Mouse (Mus musculus): ENCODE data around the gene Tiam1. TPM values are rescaled to one million over a fixed set of nuclear protein-coding genes. Genes with fewer than 3 reads are reported as not detected.

Tiam1 gene
- polyA plus RNA-seq, 1 experiment from 2014 or later, result 11.5 TPM

- no peak overlapping the region for H3K9ac ChIP-seq (replicated peaks; ENCODE audit: low read length)
- no peak overlapping the region for H3K27ac ChIP-seq (ENCODE audit: low read length)
- no peaks in the 10 kb centered on the region for H3K4me1 ChIP-seq (ENCODE audit: insufficient read depth, low read length)
- H3K4me3 ChIP-seq (ENCODE audit: low read length), result no peak overlapping the region
- ATAC-seq (ENCODE audit: low FRiP score, low TSS enrichment), result no peak
- no peak overlapping the region for H3K4me2 ChIP-seq (replicated peaks; ENCODE audit: low read depth, low read length)
- 78% methylated on average over 6 of the region's 6 CpGs for WGBS
- H3K27me3 ChIP-seq (ENCODE audit: insufficient read depth, low read length), result no peaks in the 10 kb centered on the region
- no peaks in the 10 kb centered on the region; the same call in 1 of the 2 replicates for H3K9me3 ChIP-seq (ENCODE audit: low read length)
- H3K36me3 ChIP-seq (ENCODE audit: insufficient read depth, low read length), result no peaks in the 10 kb centered on the region
Observed at GRCm38 (mm10) chr16:90047841-90048240, 95.7 kb downstream of the Tiam1 start.

DNA sequence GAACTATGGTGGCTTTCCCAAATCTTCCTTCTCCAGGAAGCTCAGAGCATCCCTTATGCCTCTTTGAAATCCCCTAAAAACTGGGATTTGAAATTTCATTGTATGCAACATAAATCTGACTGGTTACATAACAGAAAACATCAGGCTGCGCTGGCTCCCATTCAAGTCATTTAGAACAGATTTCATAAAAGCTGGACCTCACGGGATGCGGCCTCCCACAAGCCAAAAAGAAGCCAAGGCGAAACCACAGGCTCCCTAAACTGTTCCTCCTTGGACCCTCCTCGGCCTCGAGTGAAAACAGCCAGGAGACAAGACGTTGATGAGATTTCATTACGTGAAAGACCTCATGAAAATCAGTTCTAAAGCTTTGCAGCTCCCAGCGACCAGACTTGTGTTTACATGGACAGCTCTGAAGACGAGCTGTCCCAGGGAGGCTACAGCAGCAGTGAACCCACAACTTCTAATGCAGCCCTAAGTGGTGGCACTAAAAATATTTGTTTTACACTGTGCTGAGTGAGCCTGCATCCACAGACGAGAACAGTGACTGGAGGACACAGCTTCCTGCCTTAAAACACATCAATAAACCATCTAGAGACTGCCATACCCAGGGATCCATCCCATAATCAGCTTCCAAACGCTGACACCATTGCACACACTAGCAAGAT lies 96.9 kb downstream of the Tiam1 start:
- Histone ChIP-seq H3K36me3 (ENCODE audit: insufficient read depth, low read length) (no peaks in the 10 kb centered on the region), H3K4me1 (ENCODE audit: insufficient read depth, low read length) (no peaks in the 10 kb centered on the region), H3K4me2 (replicated peaks; ENCODE audit: low read depth, low read length) (no peak overlapping the region), H3K9ac (replicated peaks; ENCODE audit: low read length) (no peak overlapping the region), H3K4me3 (ENCODE audit: low read length) (no peak overlapping the region), H3K27me3 (ENCODE audit: insufficient read depth, low read length) (no peaks in the 10 kb centered on the region), H3K27ac (ENCODE audit: low read length) (peak overlapping the region; percentile 64), H3K9me3 (ENCODE audit: low read length) (no peaks in the 10 kb centered on the region; the same call in 1 of the 2 replicates)
- 62% methylated on average over 12 of the region's 12 CpGs for WGBS
- 0 out of 2 replicates have a peak, but pooled peaks have one; percentile 44 for ATAC-seq (ENCODE audit: low FRiP score, low TSS enrichment)

DNA sequence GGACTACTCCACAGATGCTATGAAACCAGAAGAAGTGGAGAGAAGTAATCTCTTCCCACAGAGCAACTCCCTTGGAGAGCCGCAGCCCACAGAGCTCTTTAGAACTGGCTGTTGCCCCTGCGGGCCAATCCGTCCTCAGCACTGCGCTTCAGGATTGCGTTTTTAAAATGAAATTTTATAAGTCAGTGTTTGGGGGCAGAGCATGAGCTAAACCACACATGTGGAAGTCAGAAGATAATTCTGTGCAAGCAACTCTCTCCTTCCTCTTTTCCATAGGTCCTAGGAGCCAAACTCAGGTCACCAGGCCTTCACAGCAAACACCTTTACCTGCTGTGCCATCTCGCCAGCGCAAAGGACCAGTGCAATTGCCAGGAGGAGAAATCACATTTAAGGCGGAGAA lies 98.0 kb downstream of the Tiam1 start:
- Histone ChIP-seq H3K9me3 (ENCODE audit: low read length) (no peaks in the 10 kb centered on the region; the same call in 1 of the 2 replicates), H3K4me1 (ENCODE audit: insufficient read depth, low read length) (no peaks in the 10 kb centered on the region), H3K9ac (replicated peaks; ENCODE audit: low read length) (no peak overlapping the region), H3K27me3 (ENCODE audit: insufficient read depth, low read length) (no peaks in the 10 kb centered on the region), H3K4me3 (ENCODE audit: low read length) (no peak overlapping the region), H3K4me2 (replicated peaks; ENCODE audit: low read depth, low read length) (no peak overlapping the region), H3K36me3 (ENCODE audit: insufficient read depth, low read length) (no peaks in the 10 kb centered on the region), H3K27ac (ENCODE audit: low read length) (no peak overlapping the region)
- no peak for ATAC-seq (ENCODE audit: low FRiP score, low TSS enrichment)
- WGBS, result 94% methylated on average over 8 of the region's 8 CpGs

GRCm38 (mm10) chr16:90044004-90044754 lies 99.4 kb downstream of the Tiam1 start:
- H3K27ac ChIP-seq (ENCODE audit: low read length), result no peak overlapping the region
- no peak overlapping the region for H3K9ac ChIP-seq (replicated peaks; ENCODE audit: low read length)
- WGBS, result 84% methylated on average over 21 of the region's 21 CpGs
- H3K9me3 ChIP-seq (ENCODE audit: low read length), result no peaks in the 10 kb centered on the region; the same call in 1 of the 2 replicates
- H3K4me1 ChIP-seq (ENCODE audit: insufficient read depth, low read length), result no peaks in the 10 kb centered on the region
- H3K4me2 ChIP-seq (replicated peaks; ENCODE audit: low read depth, low read length), result no peak overlapping the region
- H3K27me3 ChIP-seq (ENCODE audit: insufficient read depth, low read length), result no peaks in the 10 kb centered on the region
- ATAC-seq (ENCODE audit: low FRiP score, low TSS enrichment), result no peak
- no peak overlapping the region for H3K4me3 ChIP-seq (ENCODE audit: low read length)
- H3K36me3 ChIP-seq (ENCODE audit: insufficient read depth, low read length), result no peaks in the 10 kb centered on the region

DNA sequence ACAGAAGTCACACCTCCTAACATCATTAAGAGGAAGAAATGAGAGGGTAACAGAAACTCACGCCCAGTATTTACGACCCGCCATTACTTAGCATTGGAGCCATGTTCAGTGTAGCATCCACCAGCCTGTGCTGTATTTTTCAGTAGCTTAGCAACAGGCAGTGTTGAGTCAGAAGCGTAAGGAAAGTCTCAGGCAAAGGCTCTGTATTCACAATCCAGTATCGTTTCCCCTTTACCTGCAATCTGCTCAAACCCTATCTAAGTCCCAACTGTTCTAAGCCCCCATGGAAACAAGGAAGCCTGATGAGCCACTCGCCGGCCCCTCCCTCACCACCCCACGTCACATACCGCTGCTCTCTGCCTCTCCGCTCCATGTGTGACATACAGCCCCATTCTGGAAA lies 100.7 kb downstream of the Tiam1 start:
- Histone ChIP-seq H3K4me1 (ENCODE audit: insufficient read depth, low read length) (no peaks in the 10 kb centered on the region), H3K4me2 (replicated peaks; ENCODE audit: low read depth, low read length) (no peak overlapping the region), H3K27me3 (ENCODE audit: insufficient read depth, low read length) (no peaks in the 10 kb centered on the region), H3K27ac (ENCODE audit: low read length) (no peak overlapping the region), H3K36me3 (ENCODE audit: insufficient read depth, low read length) (no peaks in the 10 kb centered on the region), H3K9ac (replicated peaks; ENCODE audit: low read length) (no peak overlapping the region), H3K9me3 (ENCODE audit: low read length) (no peaks in the 10 kb centered on the region; the same call in 1 of the 2 replicates), H3K4me3 (ENCODE audit: low read length) (no peak overlapping the region)
- 88% methylated on average over 10 of the region's 10 CpGs for WGBS
- no peak for ATAC-seq (ENCODE audit: low FRiP score, low TSS enrichment)

DNA sequence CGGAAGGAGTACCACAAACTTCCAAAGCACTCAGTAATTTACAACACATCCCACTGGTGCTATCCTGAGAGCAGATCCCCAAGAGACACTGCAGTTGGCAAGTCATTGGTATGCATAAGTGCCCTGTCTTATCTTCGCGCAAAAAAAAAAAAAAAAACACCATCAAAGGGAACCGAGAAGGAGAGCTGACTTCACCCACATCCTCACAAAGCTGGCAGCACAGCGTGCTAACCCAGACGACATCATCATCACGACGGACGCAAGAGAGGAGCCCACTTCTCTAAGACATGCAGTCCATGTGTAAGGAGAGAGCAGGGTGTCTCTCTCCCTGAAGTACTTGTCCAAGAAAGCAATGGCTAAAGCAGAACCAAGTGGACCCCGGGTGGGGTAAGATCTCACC lies 101.2 kb downstream of the Tiam1 start:
- Histone ChIP-seq H3K9me3 (ENCODE audit: low read length) (no peaks in the 10 kb centered on the region; the same call in 1 of the 2 replicates), H3K4me3 (ENCODE audit: low read length) (no peak overlapping the region), H3K27ac (ENCODE audit: low read length) (no peak overlapping the region), H3K4me2 (replicated peaks; ENCODE audit: low read depth, low read length) (no peak overlapping the region), H3K4me1 (ENCODE audit: insufficient read depth, low read length) (no peaks in the 10 kb centered on the region), H3K27me3 (ENCODE audit: insufficient read depth, low read length) (no peaks in the 10 kb centered on the region), H3K36me3 (ENCODE audit: insufficient read depth, low read length) (no peaks in the 10 kb centered on the region), H3K9ac (replicated peaks; ENCODE audit: low read length) (no peak overlapping the region)
- WGBS, result 86% methylated on average over 10 of the region's 10 CpGs
- ATAC-seq (ENCODE audit: low FRiP score, low TSS enrichment), result no peak

GRCm38 (mm10) chr16:90040771-90041364 lies 102.7 kb downstream of the Tiam1 start:
- 54% methylated on average over 8 of the region's 8 CpGs for WGBS
- Histone ChIP-seq H3K9me3 (ENCODE audit: low read length) (no peaks in the 10 kb centered on the region; the same call in 1 of the 2 replicates), H3K4me2 (replicated peaks; ENCODE audit: low read depth, low read length) (no peak overlapping the region), H3K9ac (replicated peaks; ENCODE audit: low read length) (no peak overlapping the region), H3K4me3 (ENCODE audit: low read length) (no peak overlapping the region), H3K27me3 (ENCODE audit: insufficient read depth, low read length) (no peaks in the 10 kb centered on the region), H3K27ac (ENCODE audit: low read length) (no peak overlapping the region), H3K36me3 (ENCODE audit: insufficient read depth, low read length) (no peaks in the 10 kb centered on the region), H3K4me1 (ENCODE audit: insufficient read depth, low read length) (no peaks in the 10 kb centered on the region)
- ATAC-seq (ENCODE audit: low FRiP score, low TSS enrichment), result no peak

GRCm38 (mm10) chr16:90035595-90036110 lies 107.9 kb downstream of the Tiam1 start:
- Histone ChIP-seq H3K9ac (replicated peaks; ENCODE audit: low read length) (no peak overlapping the region), H3K4me2 (replicated peaks; ENCODE audit: low read depth, low read length) (no peak overlapping the region), H3K27me3 (ENCODE audit: insufficient read depth, low read length) (no peaks in the 10 kb centered on the region), H3K4me3 (ENCODE audit: low read length) (no peak overlapping the region), H3K27ac (ENCODE audit: low read length) (no peak overlapping the region), H3K4me1 (ENCODE audit: insufficient read depth, low read length) (no peaks in the 10 kb centered on the region), H3K36me3 (ENCODE audit: insufficient read depth, low read length) (no peaks in the 10 kb centered on the region), H3K9me3 (ENCODE audit: low read length) (no peaks in the 10 kb centered on the region)
- 88% methylated on average over 10 of the region's 10 CpGs for WGBS
- ATAC-seq (ENCODE audit: low FRiP score, low TSS enrichment), result no peak

DNA sequence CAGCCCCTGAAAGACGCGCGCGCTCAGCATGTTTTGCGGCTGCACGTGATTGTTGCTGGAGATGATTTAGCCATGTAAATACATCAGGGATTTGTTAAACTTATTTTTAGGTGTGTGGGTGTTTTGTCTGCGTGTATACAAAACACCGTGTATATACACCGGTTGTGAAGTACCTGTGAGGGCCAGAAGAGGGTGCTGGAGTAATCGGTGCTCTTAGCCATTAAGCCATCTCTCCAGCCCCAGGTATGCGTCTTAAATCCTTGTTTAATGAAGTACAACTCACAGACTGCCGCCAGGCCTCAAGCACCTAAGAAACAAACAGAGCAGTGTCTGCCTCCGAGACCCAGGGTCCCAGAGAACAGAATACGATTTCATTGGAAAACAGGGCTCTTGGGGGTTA lies 113.2 kb downstream of the Tiam1 start:
- Histone ChIP-seq H3K36me3 (ENCODE audit: insufficient read depth, low read length) (no peaks in the 10 kb centered on the region; the same call in 1 of the 2 replicates), H3K4me3 (ENCODE audit: low read length) (no peak overlapping the region), H3K4me1 (ENCODE audit: insufficient read depth, low read length) (no peaks in the 10 kb centered on the region), H3K9ac (replicated peaks; ENCODE audit: low read length) (no peak overlapping the region), H3K27ac (ENCODE audit: low read length) (no peak overlapping the region), H3K27me3 (ENCODE audit: insufficient read depth, low read length) (no peaks in the 10 kb centered on the region), H3K9me3 (ENCODE audit: low read length) (no peaks in the 10 kb centered on the region), H3K4me2 (replicated peaks; ENCODE audit: low read depth, low read length) (no peak overlapping the region)
- no peak for ATAC-seq (ENCODE audit: low FRiP score, low TSS enrichment)
- 94% methylated on average over 14 of the region's 14 CpGs for WGBS
